Mouse (Mus musculus): ENCODE measurements around the gene Med17.

- TF ChIP-seq CTCF (IDR thresholded peaks at IDR 0.05; ENCODE audit: control insufficient read depth, insufficient read depth, insufficient replicate concordance, low read depth, low read length) (no peak), POLR2A (IDR thresholded peaks at IDR 0.05; ENCODE audit: control insufficient read depth, low read depth, low read length) (no peak)
Observed at GRCm38 (mm10) chr9:15224912-15225311, 54.8 kb downstream of the Med17 start.

Measured in testis, adult 2 months (tissue).